Mouse (Mus musculus) embryonic fibroblast, embryonic 13.5 days (primary cell): ENCODE measurements around the gene Lmod2.

ENCODE experiments used
- CTCF ChIP-seq: IDR thresholded peaks from 2 replicates; pipeline ENCODE4 v1.5.1; 2011; ENCODE audit warnings: mild to moderate bottlenecking, control low read depth, low read length, moderate library complexity, borderline replicate concordance; ENCODE audit not compliant: insufficient read depth
- POLR2A ChIP-seq: IDR thresholded peaks from 2 replicates; pipeline ENCODE4 v1.6.1; 2011; ENCODE audit warnings: low read depth, mild to moderate bottlenecking, control low read depth, low read length, moderate library complexity

- no peak for TF ChIP-seq CTCF
- TF ChIP-seq POLR2A = no peak
Observed at GRCm38 (mm10) chr6:24591525-24592218, 5.9 kb upstream of the Lmod2 start.
